Mouse (Mus musculus) lung, postnatal 4 days (tissue): ENCODE data around the gene Dusp5.

Source experiments
- DNase-seq, 2 experiments: peaks; one replicate each; pipeline ENCODE4 v3.0.0; 2021

Gene Dusp5

GRCm38 (mm10) chr19:53550972-53551371, 22.1 kb downstream of the Dusp5 start:
- DNase-seq: no peak

- no peak for DNase-seq
Measured at GRCm38 (mm10) chr19:53552216-53552786, 23.4 kb downstream of the Dusp5 start.

- DNase-seq: no peak
Measured at GRCm38 (mm10) chr19:53552795-53553194, 23.9 kb downstream of the Dusp5 start.

- DNase-seq: no peak
Measured at GRCm38 (mm10) chr19:53554402-53554801, 25.5 kb downstream of the Dusp5 start.

- no peak for DNase-seq
Measured at GRCm38 (mm10) chr19:53554981-53555616, 26.2 kb downstream of the Dusp5 start.

- no peak for DNase-seq
Measured at GRCm38 (mm10) chr19:53556841-53557240, 27.9 kb downstream of the Dusp5 start.

- peak in 1 of 2 experiments; percentile 33 for DNase-seq
Measured at GRCm38 (mm10) chr19:53557267-53557936, 28.5 kb downstream of the Dusp5 start.

- no peak for DNase-seq
Measured at GRCm38 (mm10) chr19:53560436-53560835, 31.5 kb downstream of the Dusp5 start.

GRCm38 (mm10) chr19:53564174-53564573, 35.3 kb downstream of the Dusp5 start:
- no peak for DNase-seq

GRCm38 (mm10) chr19:53565565-53566277, 36.8 kb downstream of the Dusp5 start:
- DNase-seq: no peak

GRCm38 (mm10) chr19:53567864-53568263, 39.0 kb downstream of the Dusp5 start:
- no peak for DNase-seq

GRCm38 (mm10) chr19:53568553-53568952, 39.6 kb downstream of the Dusp5 start:
- no peak for DNase-seq

- no peak for DNase-seq
Measured at GRCm38 (mm10) chr19:53571056-53571455, 42.1 kb downstream of the Dusp5 start.

- DNase-seq: no peak
Measured at GRCm38 (mm10) chr19:53571501-53572428, 42.9 kb downstream of the Dusp5 start.

- no peak for DNase-seq
Measured at GRCm38 (mm10) chr19:53572607-53573006, 43.7 kb downstream of the Dusp5 start.

- DNase-seq: no peak
Measured at GRCm38 (mm10) chr19:53573151-53573550, 44.2 kb downstream of the Dusp5 start.

- no peak for DNase-seq
Measured at GRCm38 (mm10) chr19:53574131-53574530, 45.2 kb downstream of the Dusp5 start.

GRCm38 (mm10) chr19:53574546-53574945, 45.6 kb downstream of the Dusp5 start:
- no peak for DNase-seq

- no peak for DNase-seq
Measured at GRCm38 (mm10) chr19:53575296-53576010, 46.5 kb downstream of the Dusp5 start.

GRCm38 (mm10) chr19:53576061-53576460, 47.2 kb downstream of the Dusp5 start:
- no peak for DNase-seq

GRCm38 (mm10) chr19:53577025-53577800, 48.3 kb downstream of the Dusp5 start:
- DNase-seq: peak in 1 of 2 experiments; percentile 24
